Mouse (Mus musculus) effector memory CD4-positive, alpha-beta T cell, adult 7 months (primary cell): Measurements from ENCODE around the gene Zfp975. TPM values are rescaled to one million over a fixed set of nuclear protein-coding genes. Genes with fewer than 3 reads are reported as not detected.

Source experiments
- polyA plus RNA-seq: library from polyadenylated mRNA; unstranded; fragments of 100-300 nt; shearing (Covaris generic); gene quantifications from one replicate; pipeline ENCODE4 v1.2.1, GENCODE M21; 2017

Gene Zfp975
- 0.90 TPM for polyA plus RNA-seq

GRCm38 (mm10) chr7:42692362-42693158 is at the start of gene Zfp975:
Gene Zfp975, minus strand, starts transcription at chr7:42692742.

GRCm38 (mm10) chr7:42726917-42727316 is 34.4 kb upstream of the Zfp975 start, which contains the start of gene Gm17067:
Gene Gm17067, minus strand, starts transcription at chr7:42727017.

GRCm38 (mm10) chr7:42642152-42643115 is 50.1 kb downstream of the Zfp975 start, which contains the start of gene Zfp976:
Gene Zfp976, minus strand, starts transcription at chr7:42642588.

Other genes with a start within 250 kb of the Zfp975 start
- gene 4933421I07Rik, start 244.6 kb downstream of the Zfp975 start, polyA plus RNA-seq: 0.33 TPM
- 13.4 TPM for gene Zfp141, start 187.0 kb downstream of the Zfp975 start, polyA plus RNA-seq
- gene Gm21028, start 114.2 kb downstream of the Zfp975 start, polyA plus RNA-seq: not detected
- not detected for gene Zfp977, start 100.2 kb downstream of the Zfp975 start, polyA plus RNA-seq
- 0.93 TPM for gene Zfp976, start 50.2 kb downstream of the Zfp975 start, polyA plus RNA-seq
- gene Gm17067, start 34.3 kb upstream of the Zfp975 start, polyA plus RNA-seq: not detected
- not detected for gene Vmn2r62, start 100.8 kb upstream of the Zfp975 start, polyA plus RNA-seq
- 0.18 TPM for gene Gm2381, start 174.5 kb upstream of the Zfp975 start, polyA plus RNA-seq
- gene Vmn2r63, start 241.1 kb upstream of the Zfp975 start, polyA plus RNA-seq: 0.06 TPM